In genomic region chr16:44725286-44726223, GRCm38 (mm10) we compare ENCODE assay signal across 8 mouse cellular contexts. TPM values are rescaled to one million over a fixed set of nuclear protein-coding genes. Genes with fewer than 3 reads are reported as not detected.
DNase-seq lines count a peak whose midpoint lies in the region; ATAC-seq and TF ChIP-seq lines count a peak whose summit lies in the region.

No protein-coding gene starts in this region.

- H3K9ac ChIP-seq in forebrain, embryonic 11.5 days (ENCODE audit: low read length): peak overlapping the region; percentile 91; the same call in 1 of the 2 replicates
- H3K9ac ChIP-seq in heart, postnatal 0 days (replicated peaks; ENCODE audit: low read depth, low read length): peak overlapping the region; percentile 69; the same call in 1 of the 2 replicates
- peak overlapping the region; percentile 90 for H3K9ac ChIP-seq in liver, embryonic 13.5 days

- H3K4me3 ChIP-seq in forebrain, embryonic 11.5 days (ENCODE audit: low read depth, low read length): peak overlapping the region; percentile 85
- H3K4me3 ChIP-seq in heart, postnatal 0 days (ENCODE audit: low read depth, low read length): peak overlapping the region; percentile 71
- peak overlapping the region; percentile 85 for H3K4me3 ChIP-seq in liver, embryonic 13.5 days (replicated peaks)

- WGBS in forebrain, embryonic 11.5 days: 51% methylated on average over 14 of the region's 14 CpGs
- WGBS in heart, postnatal 0 days: 39% methylated on average over 14 of the region's 14 CpGs
- 27% methylated on average over 14 of the region's 14 CpGs for WGBS in liver, embryonic 13.5 days (ENCODE audit: insufficient replicate concordance)

- peaks cover 2% of the 10 kb centered on the region; the same call in 1 of the 2 replicates for H3K4me1 ChIP-seq in forebrain, embryonic 11.5 days (replicated peaks; ENCODE audit: control insufficient read depth, insufficient read depth, low read length)
- peaks cover 13% of the 10 kb centered on the region for H3K4me1 ChIP-seq in heart, postnatal 0 days (ENCODE audit: control insufficient read depth, insufficient read depth)
- peaks cover 34% of the 10 kb centered on the region for H3K4me1 ChIP-seq in liver, embryonic 13.5 days (replicated peaks)

- ATAC-seq in forebrain, embryonic 11.5 days (replicated peaks; ENCODE audit: low FRiP score): no peak
- no peak for ATAC-seq in heart, postnatal 0 days (ENCODE audit: insufficient read depth, low read depth)
- ATAC-seq in liver, embryonic 13.5 days (ENCODE audit: low read depth): no peak

- DNase-seq in ES-CJ7 (ENCODE audit: low read depth, low spot score): peak; percentile 76
- DNase-seq in c-Kit-positive CD71-positive TER-119-negative erythroid progenitor cells, embryonic 14.5 days (ENCODE audit: low read depth): peak; percentile 84
- DNase-seq in forebrain, embryonic 11.5 days (ENCODE audit: low spot score): peak; percentile 57
- peak; percentile 71 for DNase-seq in heart, postnatal 0 days (ENCODE audit: low spot score)
- peak; percentile 81 to 86 for DNase-seq in kidney, postnatal 25 days
- DNase-seq in liver, embryonic 13.5 days: peak; percentile 61
- peak; percentile 53 to 62 for DNase-seq in natural killer cell, adult 2 months (ENCODE audit: low spot score in 2 of 2)
- peak; percentile 86 for DNase-seq in telencephalon, adult 2 months (ENCODE audit: low read depth, low spot score)

- peak overlapping the region; percentile 78 for H3K4me2 ChIP-seq in forebrain, embryonic 11.5 days (ENCODE audit: low read depth, low read length, severe bottlenecking)
- peak overlapping the region; percentile 77 for H3K4me2 ChIP-seq in heart, postnatal 0 days (ENCODE audit: low read depth, low read length)
- H3K4me2 ChIP-seq in liver, embryonic 13.5 days: peak overlapping the region; percentile 89

- no peaks in the 10 kb centered on the region for H3K27me3 ChIP-seq in forebrain, embryonic 11.5 days (ENCODE audit: control insufficient read depth, insufficient read depth, low read length)
- H3K27me3 ChIP-seq in heart, postnatal 0 days (ENCODE audit: control insufficient read depth, insufficient read depth, low read length): no peaks in the 10 kb centered on the region
- H3K27me3 ChIP-seq in liver, embryonic 13.5 days: no peaks in the 10 kb centered on the region

- H3K27ac ChIP-seq in forebrain, embryonic 11.5 days (ENCODE audit: low read depth, low read length): no peak overlapping the region
- peak overlapping the region; percentile 93 for H3K27ac ChIP-seq in heart, postnatal 0 days (ENCODE audit: low read depth)
- H3K27ac ChIP-seq in liver, embryonic 13.5 days: peak overlapping the region; percentile 85

- TF ChIP-seq EP300 in heart, postnatal 0 days (IDR thresholded peaks at IDR 0.05; ENCODE audit: low read depth): no peak

- no peaks in the 10 kb centered on the region; the same call in 1 of the 2 replicates for H3K36me3 ChIP-seq in forebrain, embryonic 11.5 days (ENCODE audit: control insufficient read depth, insufficient read depth, low read length)
- peaks cover 26% of the 10 kb centered on the region for H3K36me3 ChIP-seq in heart, postnatal 0 days (replicated peaks; ENCODE audit: control insufficient read depth, insufficient read depth, low read length)
- H3K36me3 ChIP-seq in liver, embryonic 13.5 days: peaks cover 25% of the 10 kb centered on the region

- TF ChIP-seq CTCF in heart, postnatal 0 days (IDR thresholded peaks at IDR 0.05; ENCODE audit: low read depth): peak; percentile 87

- no peaks in the 10 kb centered on the region for H3K9me3 ChIP-seq in forebrain, embryonic 11.5 days (ENCODE audit: control insufficient read depth, low read length)
- no peaks in the 10 kb centered on the region for H3K9me3 ChIP-seq in heart, postnatal 0 days (replicated peaks; ENCODE audit: control insufficient read depth, low read length)
- no peaks in the 10 kb centered on the region for H3K9me3 ChIP-seq in liver, embryonic 13.5 days (replicated peaks)

RNA-seq across cellular contexts. Expression of gene Nepro, which starts 1.5 kb away (rescaled TPM):
- 11.9 and 13.2 TPM in 2 replicates for polyA plus RNA-seq in forebrain, embryonic 11.5 days (2014; fragmentation: Nextera tagmentation; extraction: Ambion mirVana)
- 3.1 and 11.6 TPM in 2 replicates for total RNA-seq in heart, postnatal 0 days (2014; rRNA removed; ENCODE audit: low replicate concordance)
- 2.0 and 2.3 TPM in 2 replicates for polyA plus RNA-seq in heart, postnatal 0 days (2015; fragmentation: Nextera tagmentation; extraction: Ambion mirVana)
- 3.8 and 4.1 TPM in 2 replicates for polyA plus RNA-seq in liver, embryonic 13.5 days (2015; fragmentation: Nextera tagmentation; extraction: Ambion mirVana)

RNA-seq across cellular contexts. Expression of gene Gtpbp8, which starts 20.6 kb away (rescaled TPM):
- polyA plus RNA-seq in forebrain, embryonic 11.5 days (2014; fragmentation: Nextera tagmentation; extraction: Ambion mirVana): 29.6 and 34.2 TPM in 2 replicates
- total RNA-seq in heart, postnatal 0 days (2014; rRNA removed; ENCODE audit: low replicate concordance): 9.0 and 17.1 TPM in 2 replicates
- 21.9 and 24.6 TPM in 2 replicates for polyA plus RNA-seq in heart, postnatal 0 days (2015; fragmentation: Nextera tagmentation; extraction: Ambion mirVana)
- 24.0 and 26.4 TPM in 2 replicates for polyA plus RNA-seq in liver, embryonic 13.5 days (2015; fragmentation: Nextera tagmentation; extraction: Ambion mirVana)

RNA-seq across cellular contexts. Expression of gene Cd200r1, which starts 40.0 kb away (rescaled TPM):
- 0.29 and 0.55 TPM in 2 replicates for polyA plus RNA-seq in forebrain, embryonic 11.5 days (2014; fragmentation: Nextera tagmentation; extraction: Ambion mirVana)
- 1.6 and 3.9 TPM in 2 replicates for total RNA-seq in heart, postnatal 0 days (2014; rRNA removed; ENCODE audit: low replicate concordance)
- 0.98 and 1.1 TPM in 2 replicates for polyA plus RNA-seq in heart, postnatal 0 days (2015; fragmentation: Nextera tagmentation; extraction: Ambion mirVana)
- polyA plus RNA-seq in liver, embryonic 13.5 days (2015; fragmentation: Nextera tagmentation; extraction: Ambion mirVana): 3.2 and 4.0 TPM in 2 replicates
